Mouse (Mus musculus) frontal cortex, postnatal 25 days (tissue): ENCODE data around the gene Skor1.

Experiments
- DNase-seq, 2 experiments: peaks; one replicate each; pipeline ENCODE4 v3.0.0; 2022; ENCODE audit warnings: low spot score in 2 of 2

Skor1 gene

GRCm38 (mm10) chr9:63150086-63150800 lies 1.5 kb upstream of the Skor1 start:
- DNase-seq = no peak

GRCm38 (mm10) chr9:63149372-63149766 lies 608 bp upstream of the Skor1 start:
- no peak for DNase-seq

GRCm38 (mm10) chr9:63147786-63148409 lies 863 bp downstream of the Skor1 start:
- no peak for DNase-seq

- DNase-seq = no peak
Measured at GRCm38 (mm10) chr9:63147296-63147695, 1.5 kb downstream of the Skor1 start.

- DNase-seq = no peak
Measured at GRCm38 (mm10) chr9:63146856-63147274, 1.9 kb downstream of the Skor1 start.

- DNase-seq = no peak
Measured at GRCm38 (mm10) chr9:63146126-63146855, 2.5 kb downstream of the Skor1 start.

GRCm38 (mm10) chr9:63145249-63146125 lies 3.3 kb downstream of the Skor1 start:
- no peak for DNase-seq

- DNase-seq = no peak
Measured at GRCm38 (mm10) chr9:63144502-63145248, 4.1 kb downstream of the Skor1 start.

- no peak for DNase-seq
Measured at GRCm38 (mm10) chr9:63143641-63144501, 4.9 kb downstream of the Skor1 start.

GRCm38 (mm10) chr9:63143227-63143626 lies 5.5 kb downstream of the Skor1 start:
- DNase-seq = no peak

GRCm38 (mm10) chr9:63142335-63143036 lies 6.3 kb downstream of the Skor1 start:
- no peak for DNase-seq

- no peak for DNase-seq
Measured at GRCm38 (mm10) chr9:63141641-63142334, 7.0 kb downstream of the Skor1 start.

- no peak for DNase-seq
Measured at GRCm38 (mm10) chr9:63140211-63140610, 8.6 kb downstream of the Skor1 start.

- no peak for DNase-seq
Measured at GRCm38 (mm10) chr9:63139661-63140060, 9.1 kb downstream of the Skor1 start.

- no peak for DNase-seq
Measured at GRCm38 (mm10) chr9:63138481-63138967, 10.2 kb downstream of the Skor1 start.

- no peak for DNase-seq
Measured at GRCm38 (mm10) chr9:63137615-63137915, 11.2 kb downstream of the Skor1 start.

GRCm38 (mm10) chr9:63136756-63137614 lies 11.8 kb downstream of the Skor1 start:
- DNase-seq = no peak

GRCm38 (mm10) chr9:63136241-63136640 lies 12.5 kb downstream of the Skor1 start:
- no peak for DNase-seq
